Mouse (Mus musculus): ENCODE measurements around the gene Naip1. TPM values are rescaled to one million over a fixed set of nuclear protein-coding genes. Genes with fewer than 3 reads are reported as not detected.
"Not testable (repeated sequence)": the region's sequence is repeated elsewhere in the genome, so short reads cannot be mapped to it uniquely, and the experiment has no call there.

The Naip1 gene
- 0.01 TPM in 2 replicates for polyA plus RNA-seq (2012; rRNA removed)
- not detected in 2 replicates for polyA plus RNA-seq (2014; fragmentation: Nextera tagmentation; extraction: Ambion mirVana)

GRCm38 (mm10) chr13:100452415-100453127 lies at the start of gene Naip1:
Naip1 (minus strand) TSS chr13:100452869.
- ATAC-seq (ENCODE audit: insufficient read depth): not testable (repeated sequence)

DNA sequence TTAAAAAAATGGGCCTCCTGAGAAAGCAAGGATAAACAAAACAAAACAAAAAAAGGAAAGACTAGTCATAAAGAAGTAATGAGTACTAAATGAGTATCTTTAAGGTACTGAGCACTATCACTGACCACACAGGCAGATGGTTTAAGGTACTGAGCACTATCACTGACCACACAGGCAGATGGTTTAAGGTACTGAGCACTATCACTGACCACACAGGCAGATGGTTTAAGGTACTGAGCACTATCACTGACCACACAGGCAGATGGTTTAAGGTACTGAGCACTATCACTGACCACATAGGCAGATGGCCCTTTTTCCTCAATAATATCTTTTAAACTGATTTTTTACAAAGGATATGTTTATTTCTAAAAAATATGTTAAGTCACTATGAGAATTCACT lies 47.0 kb upstream of the Naip1 start:
- H3K4me2 ChIP-seq (ENCODE audit: low read depth); H3K9ac ChIP-seq (replicated peaks); H3K27ac ChIP-seq; H3K9me3 ChIP-seq (ENCODE audit: control insufficient read depth, low read length); H3K4me3 ChIP-seq (ENCODE audit: insufficient read depth in 1 of 2, low read depth in 2 of 2, low read length in 2 of 2); DNase-seq (ENCODE audit: low read depth in 3 of 3, low spot score in 3 of 3); H3K36me3 ChIP-seq (replicated peaks; ENCODE audit: control insufficient read depth, insufficient read depth, low read depth); H3K4me1 ChIP-seq (replicated peaks; ENCODE audit: control insufficient read depth in 2 of 2, insufficient read depth in 2 of 2, low read length in 1 of 2); H3K27me3 ChIP-seq (ENCODE audit: control insufficient read depth, insufficient read depth, low read length): not testable (repeated sequence)
- peak; percentile 26; the same call in 1 of the 2 replicates for ATAC-seq (ENCODE audit: insufficient read depth)

More at GRCm38 (mm10) chr13:100452415-100453127, at the start of gene Naip1:
- not testable (repeated sequence) for H3K9me3 ChIP-seq (ENCODE audit: control insufficient read depth, low read length); H3K27ac ChIP-seq; H3K36me3 ChIP-seq (replicated peaks; ENCODE audit: control insufficient read depth, insufficient read depth, low read depth); H3K4me1 ChIP-seq (replicated peaks; ENCODE audit: control insufficient read depth in 2 of 2, insufficient read depth in 2 of 2, low read length in 1 of 2); DNase-seq (ENCODE audit: low read depth in 3 of 3, low spot score in 3 of 3); H3K9ac ChIP-seq (replicated peaks); H3K4me2 ChIP-seq (ENCODE audit: low read depth); H3K27me3 ChIP-seq (ENCODE audit: control insufficient read depth, insufficient read depth, low read length); H3K4me3 ChIP-seq (ENCODE audit: insufficient read depth in 1 of 2, low read depth in 2 of 2, low read length in 2 of 2)
- 57% methylated on average over 8 of the region's 8 CpGs for WGBS (ENCODE audit: insufficient replicate concordance)

GRCm38 (mm10) chr13:100495337-100495736 lies 42.7 kb upstream of the Naip1 start:
- DNase-seq (ENCODE audit: low read depth in 3 of 3, low spot score in 3 of 3) (no peak), ATAC-seq (ENCODE audit: insufficient read depth) (no peak)
- no peak overlapping the region for H3K27ac ChIP-seq
- no peaks in the 10 kb centered on the region for H3K9me3 ChIP-seq (ENCODE audit: control insufficient read depth, low read length)
- H3K4me1 ChIP-seq (replicated peaks; ENCODE audit: control insufficient read depth in 2 of 2, insufficient read depth in 2 of 2, low read length in 1 of 2): peaks cover 0 to 13% of the 10 kb centered on the region in 2 experiments; a peak in 3 of 4 replicates
- no peaks in the 10 kb centered on the region for H3K27me3 ChIP-seq (ENCODE audit: control insufficient read depth, insufficient read depth, low read length)
- H3K4me3 ChIP-seq (ENCODE audit: insufficient read depth in 1 of 2, low read depth in 2 of 2, low read length in 2 of 2): no peak overlapping the region
- no peak for TF ChIP-seq CTCF (IDR thresholded peaks at IDR 0.05; ENCODE audit: low read depth)
- TF ChIP-seq EP300 (IDR thresholded peaks at IDR 0.05; ENCODE audit: low read depth): no peak
- H3K4me2 ChIP-seq (ENCODE audit: low read depth): no peak overlapping the region
- no peak overlapping the region for H3K9ac ChIP-seq (replicated peaks)
- 48% methylated on average over 4 of the region's 4 CpGs for WGBS (ENCODE audit: insufficient replicate concordance)
- H3K36me3 ChIP-seq (replicated peaks; ENCODE audit: control insufficient read depth, insufficient read depth, low read depth): no peaks in the 10 kb centered on the region

- H3K36me3 ChIP-seq (replicated peaks; ENCODE audit: control insufficient read depth, insufficient read depth, low read depth); H3K27me3 ChIP-seq (ENCODE audit: control insufficient read depth, insufficient read depth, low read length); H3K27ac ChIP-seq; H3K4me2 ChIP-seq (ENCODE audit: low read depth); H3K9ac ChIP-seq (replicated peaks); ATAC-seq (ENCODE audit: insufficient read depth); H3K9me3 ChIP-seq (ENCODE audit: control insufficient read depth, low read length); DNase-seq (ENCODE audit: low read depth in 3 of 3, low spot score in 3 of 3); H3K4me3 ChIP-seq (ENCODE audit: insufficient read depth in 1 of 2, low read depth in 2 of 2, low read length in 2 of 2): not testable (repeated sequence)
- peak; percentile 41 for TF ChIP-seq CTCF (IDR thresholded peaks at IDR 0.05; ENCODE audit: low read depth)
- WGBS (ENCODE audit: insufficient replicate concordance): 61% methylated on average over 8 of the region's 8 CpGs
- H3K4me1 ChIP-seq (replicated peaks; ENCODE audit: control insufficient read depth in 2 of 2, insufficient read depth in 2 of 2, low read length in 1 of 2): peaks cover 0 to 13% of the 10 kb centered on the region in 2 experiments; a peak in 3 of 4 replicates
These were observed 41.7 kb upstream of the Naip1 start for GRCm38 (mm10) chr13:100494370-100494769.

GRCm38 (mm10) chr13:100493313-100493712 lies 40.6 kb upstream of the Naip1 start:
- ATAC-seq (ENCODE audit: insufficient read depth) (no peak), DNase-seq (ENCODE audit: low read depth in 3 of 3, low spot score in 3 of 3) (no peak)
- Histone ChIP-seq H3K9ac (replicated peaks) (no peak overlapping the region), H3K36me3 (replicated peaks; ENCODE audit: control insufficient read depth, insufficient read depth, low read depth) (no peaks in the 10 kb centered on the region; the same call in 1 of the 2 replicates), H3K4me1 (replicated peaks; ENCODE audit: control insufficient read depth in 2 of 2, insufficient read depth in 2 of 2, low read length in 1 of 2) (peaks cover 0 to 11% of the 10 kb centered on the region in 2 experiments; a peak in 3 of 4 replicates), H3K27me3 (ENCODE audit: control insufficient read depth, insufficient read depth, low read length) (no peaks in the 10 kb centered on the region), H3K9me3 (ENCODE audit: control insufficient read depth, low read length) (no peaks in the 10 kb centered on the region), H3K4me2 (ENCODE audit: low read depth) (0 out of 2 replicates have a peak overlapping the region, but pooled peaks have one; percentile 76), H3K27ac (no peak overlapping the region), H3K4me3 (ENCODE audit: insufficient read depth in 1 of 2, low read depth in 2 of 2, low read length in 2 of 2) (no peak overlapping the region)
- no peak for TF ChIP-seq EP300 (IDR thresholded peaks at IDR 0.05; ENCODE audit: low read depth)
- TF ChIP-seq CTCF (IDR thresholded peaks at IDR 0.05; ENCODE audit: low read depth): no peak
- WGBS (ENCODE audit: insufficient replicate concordance): 41% methylated on average over 8 of the region's 8 CpGs

All from liver, embryonic 14.5 days (tissue).